Mouse (Mus musculus): Measurements from ENCODE around the gene Casq1. TPM values are rescaled to one million over a fixed set of nuclear protein-coding genes. Genes with fewer than 3 reads are reported as not detected.

Gene Casq1
- total RNA-seq, 2 experiments from 2014 or later, result 0.62 to 0.82 TPM

- intact Hi-C loops (cut with DNase I), result no loop called here
- DNase-seq, result no peak
Measured at GRCm38 (mm10) chr1:172183915-172184314, 35.8 kb downstream of the Casq1 start.

- no peak for DNase-seq
- intact Hi-C loops (cut with DNase I), result no loop called here
Measured at GRCm38 (mm10) chr1:172183056-172183455, 36.6 kb downstream of the Casq1 start.

- intact Hi-C loops (cut with DNase I), result no loop called here
Measured at GRCm38 (mm10) chr1:172181777-172182176, 37.9 kb downstream of the Casq1 start.

GRCm38 (mm10) chr1:172180881-172181280 is 38.8 kb downstream of the Casq1 start:
- intact Hi-C loops (cut with DNase I), result no loop called here
- no peak for DNase-seq

More at GRCm38 (mm10) chr1:172181777-172182176, 37.9 kb downstream of the Casq1 start:
- DNase-seq, result no peak

GRCm38 (mm10) chr1:172179102-172179501 is 40.6 kb downstream of the Casq1 start:
- intact Hi-C loops (cut with DNase I), result no loop called here
- DNase-seq, result no peak

GRCm38 (mm10) chr1:172177791-172178190 is 41.9 kb downstream of the Casq1 start:
- intact Hi-C loops (cut with DNase I), result no loop called here

GRCm38 (mm10) chr1:172173181-172173580 is 46.5 kb downstream of the Casq1 start:
- intact Hi-C loops (cut with DNase I), result no loop called here
- no peak for DNase-seq

More at GRCm38 (mm10) chr1:172177791-172178190, 41.9 kb downstream of the Casq1 start:
- no peak for DNase-seq

GRCm38 (mm10) chr1:172172381-172172780 is 47.3 kb downstream of the Casq1 start:
- intact Hi-C loops (cut with DNase I), result no loop called here
- no peak for DNase-seq

GRCm38 (mm10) chr1:172169809-172170208 is 49.9 kb downstream of the Casq1 start:
- DNase-seq, result no peak
- intact Hi-C loops (cut with DNase I), result no loop called here

- DNase-seq, result no peak
- intact Hi-C loops (cut with DNase I), result no loop called here
Measured at GRCm38 (mm10) chr1:172167911-172168310, 51.8 kb downstream of the Casq1 start.

- DNase-seq, result no peak
- intact Hi-C loops (cut with DNase I), result loop anchor here (5.0 kb wide), 1 partner anchor 149 kb away; no protein-coding TSS in a partner anchor
Measured at GRCm38 (mm10) chr1:172162959-172163358, 56.7 kb downstream of the Casq1 start.

- DNase-seq, result peak; percentile 21
- intact Hi-C loops (cut with DNase I), result loop anchor here (5.0 kb wide), 1 partner anchor 150 kb away; no protein-coding TSS in a partner anchor
Measured at GRCm38 (mm10) chr1:172162009-172162408, 57.7 kb downstream of the Casq1 start.

GRCm38 (mm10) chr1:172160508-172160907 is 59.2 kb downstream of the Casq1 start:
- intact Hi-C loops (cut with DNase I), result loop anchor here (5.0 kb wide), 1 partner anchor 152 kb away; no protein-coding TSS in a partner anchor
- no peak for DNase-seq

GRCm38 (mm10) chr1:172159970-172160369 is 59.7 kb downstream of the Casq1 start:
- DNase-seq, result no peak
- intact Hi-C loops (cut with DNase I), result loop anchor here (5.0 kb wide), 1 partner anchor 152 kb away; no protein-coding TSS in a partner anchor

Other genes starting within 250 kb of the Casq1 start
- 10 to 100 TPM; 62.0 to 65.3 TPM for gene Vangl2, start 191.4 kb downstream of the Casq1 start, total RNA-seq (2021)
- under 1 TPM; 0.32 to 0.44 TPM for gene Nhlh1, start 162.3 kb downstream of the Casq1 start, total RNA-seq (2021)
- gene Copa, start 137.3 kb downstream of the Casq1 start, total RNA-seq (2021), result 100 to 1,000 TPM; 195 to 198 TPM
- gene Ncstn, start 137.1 kb downstream of the Casq1 start, total RNA-seq (2021), result 10 to 100 TPM; 80.0 to 85.3 TPM
- gene Pex19, start 93.1 kb downstream of the Casq1 start, total RNA-seq (2021), result 10 to 100 TPM; 73.9 to 84.3 TPM
- 10 to 100 TPM; 71.9 to 75.8 TPM for gene Dcaf8, start 71.8 kb downstream of the Casq1 start, total RNA-seq (2021)
- 100 to 1,000 TPM; 314 to 321 TPM for gene Pea15a, start 13.1 kb downstream of the Casq1 start, total RNA-seq (2021)
- under 1 TPM in 1 of 2 experiments, not detected in 1; 0.58 TPM for gene Atp1a4, start 38.5 kb upstream of the Casq1 start, total RNA-seq (2021)
- gene Igsf8, start 41.8 kb upstream of the Casq1 start, total RNA-seq (2021), result 100 to 1,000 TPM; 157 to 165 TPM
- 100 to 1,000 TPM; 211 to 226 TPM for gene Atp1a2, start 78.2 kb upstream of the Casq1 start, total RNA-seq (2021)
- gene Kcnj9, start 109.5 kb upstream of the Casq1 start, total RNA-seq (2021), result 10 to 100 TPM; 23.5 to 27.4 TPM
- 10 to 100 TPM; 20.4 to 21.3 TPM for gene Kcnj10, start 121.3 kb upstream of the Casq1 start, total RNA-seq (2021)
- gene Pigm, start 156.7 kb upstream of the Casq1 start, total RNA-seq (2021), result 10 to 100 TPM; 11.1 TPM

All from left cerebral cortex, postnatal 4 days (tissue).